Mouse (Mus musculus): ENCODE results near the gene Asb6. TPM values are rescaled to one million over a fixed set of nuclear protein-coding genes. Genes with fewer than 3 reads are reported as not detected.

Asb6 gene
- polyA plus RNA-seq, 1 experiment from 2014 or later, result 32.8 TPM

GRCm38 (mm10) chr2:30807648-30808295 is 22.4 kb downstream of the Asb6 start, which contains the start of gene Ntmt1:
TSS of gene Ntmt1 (plus strand) at chr2:30807826.
- H3K36me3 ChIP-seq, result peaks cover 11% of the 10 kb centered on the region; the same call in 1 of the 2 replicates
- ATAC-seq (ENCODE audit: insufficient number of reproducible peaks, low FRiP score, low TSS enrichment, low read depth), result peak; percentile 99
- under 1% methylated on average over 44 of the region's 44 CpGs for WGBS
- peak within 1 kb of the TSS; percentile 69 for H3K9ac ChIP-seq
- H3K27ac ChIP-seq, result peak within 1 kb of the TSS; percentile 80
- H3K9me3 ChIP-seq, result no peaks in the 10 kb centered on the region
- peak within 1 kb of the TSS; percentile 68 for H3K4me2 ChIP-seq
- H3K4me3 ChIP-seq, result peak within 1 kb of the TSS; percentile 63
- H3K27me3 ChIP-seq, result peaks cover 7% of the 10 kb centered on the region; the same call in 1 of the 2 replicates
- H3K4me1 ChIP-seq, result peaks cover 22% of the 10 kb centered on the region

- Histone ChIP-seq H3K27ac (peak overlapping the region; percentile 79), H3K36me3 (0 out of 2 replicates have a peak, but pooled peaks cover 6% of the 10 kb centered on the region), H3K27me3 (peaks cover 11% of the 10 kb centered on the region), H3K9me3 (no peaks in the 10 kb centered on the region), H3K9ac (peak overlapping the region; percentile 53), H3K4me3 (peak overlapping the region; percentile 63), H3K4me2 (peak overlapping the region; percentile 68), H3K4me1 (peaks cover 22% of the 10 kb centered on the region)
- ATAC-seq (ENCODE audit: insufficient number of reproducible peaks, low FRiP score, low TSS enrichment, low read depth), result 0 out of 2 replicates have a peak, but pooled peaks have one; percentile 0
- WGBS, result 6% methylated on average over 28 of the region's 28 CpGs
Observed at GRCm38 (mm10) chr2:30807147-30807647, 22.9 kb downstream of the Asb6 start.

DNA sequence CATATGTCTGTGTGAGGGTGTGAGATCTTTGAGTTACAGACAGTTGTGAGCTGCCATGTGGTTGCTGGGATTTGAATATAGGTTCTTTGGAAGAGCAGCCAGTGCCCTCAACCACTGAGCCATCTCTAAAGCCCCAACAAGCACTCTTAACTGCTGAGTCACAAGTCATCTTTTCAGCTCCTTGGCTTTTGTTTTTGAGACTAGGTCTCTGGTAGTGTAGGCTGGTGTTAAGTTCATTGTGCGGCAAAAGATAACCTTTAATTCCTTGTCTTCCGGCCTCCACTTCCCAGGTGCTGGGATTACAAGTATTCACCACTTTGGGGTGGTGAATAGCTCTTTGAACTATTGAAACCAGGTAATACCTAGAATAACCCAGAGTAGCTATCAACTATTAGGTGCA is 24.1 kb downstream of the Asb6 start:
- no peak for ATAC-seq (ENCODE audit: insufficient number of reproducible peaks, low FRiP score, low TSS enrichment, low read depth)

DNA sequence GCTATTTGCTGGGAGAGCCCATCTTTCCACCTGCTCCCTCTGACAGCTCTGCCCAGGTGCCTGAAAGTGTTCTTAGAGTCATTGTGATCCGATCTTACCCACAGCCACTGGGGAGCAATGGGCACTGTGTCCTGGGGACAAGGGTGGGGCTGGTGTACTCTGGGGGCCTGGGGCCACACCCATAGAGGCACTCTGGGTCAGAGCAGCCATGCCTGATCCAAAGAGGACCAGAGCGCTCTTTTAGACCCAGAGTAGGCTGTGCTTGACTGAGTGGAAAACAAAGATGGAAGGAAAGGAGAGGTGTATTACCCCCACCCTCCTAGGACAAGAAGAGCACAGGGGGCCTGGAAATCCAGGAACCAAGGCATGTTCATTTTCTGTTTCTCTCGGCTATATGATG is 26.5 kb downstream of the Asb6 start, which contains the start of gene 1700001O22Rik:
TSS of gene 1700001O22Rik (minus strand) at position 58 of the 400 bp plus-strand sequence.
- H3K36me3 ChIP-seq, result no peaks in the 10 kb centered on the region
- no peak within 1 kb of the TSS for H3K4me2 ChIP-seq
- no peak within 1 kb of the TSS for H3K4me3 ChIP-seq
- ATAC-seq (ENCODE audit: insufficient number of reproducible peaks, low FRiP score, low TSS enrichment, low read depth), result no peak
- H3K4me1 ChIP-seq, result peaks cover 26% of the 10 kb centered on the region
- H3K9ac ChIP-seq, result no peak within 1 kb of the TSS
- WGBS, result 88% methylated on average over 3 of the region's 3 CpGs
- no peaks in the 10 kb centered on the region for H3K9me3 ChIP-seq
- peaks cover 27% of the 10 kb centered on the region for H3K27me3 ChIP-seq
- no peak within 1 kb of the TSS for H3K27ac ChIP-seq

More for the DNA sequence above, 24.1 kb downstream of the Asb6 start:
- Histone ChIP-seq H3K4me1 (peaks cover 34% of the 10 kb centered on the region), H3K27me3 (peaks cover 22% of the 10 kb centered on the region), H3K4me2 (no peak overlapping the region), H3K9ac (no peak overlapping the region), H3K9me3 (no peaks in the 10 kb centered on the region), H3K4me3 (no peak overlapping the region), H3K36me3 (0 out of 2 replicates have a peak, but pooled peaks cover 6% of the 10 kb centered on the region), H3K27ac (no peak overlapping the region)
- 98% methylated on average over 2 of the region's 2 CpGs for WGBS

GRCm38 (mm10) chr2:30801067-30801852 is 28.9 kb downstream of the Asb6 start:
- H3K9me3 ChIP-seq, result no peaks in the 10 kb centered on the region

GRCm38 (mm10) chr2:30800671-30801066 is 29.5 kb downstream of the Asb6 start:
- peak overlapping the region; percentile 49 for H3K4me3 ChIP-seq
- ATAC-seq (ENCODE audit: insufficient number of reproducible peaks, low FRiP score, low TSS enrichment, low read depth), result no peak
- H3K27me3 ChIP-seq, result peaks cover 27% of the 10 kb centered on the region
- no peak overlapping the region for H3K27ac ChIP-seq
- whole genome bisulfite sequencing, result 27% methylated on average over 7 of the region's 7 CpGs
- H3K4me2 ChIP-seq, result peak overlapping the region; percentile 97
- peaks cover 33% of the 10 kb centered on the region for H3K4me1 ChIP-seq
- H3K9ac ChIP-seq, result no peak overlapping the region
- H3K36me3 ChIP-seq, result no peaks in the 10 kb centered on the region
- H3K9me3 ChIP-seq, result no peaks in the 10 kb centered on the region

More at GRCm38 (mm10) chr2:30801067-30801852, 28.9 kb downstream of the Asb6 start:
- H3K9ac ChIP-seq, result peak overlapping the region; percentile 47
- H3K4me3 ChIP-seq, result peak overlapping the region; percentile 49
- no peaks in the 10 kb centered on the region for H3K36me3 ChIP-seq
- no peak for ATAC-seq (ENCODE audit: insufficient number of reproducible peaks, low FRiP score, low TSS enrichment, low read depth)
- H3K4me1 ChIP-seq, result peaks cover 27% of the 10 kb centered on the region
- peak overlapping the region; percentile 97 for H3K4me2 ChIP-seq
- H3K27me3 ChIP-seq, result peaks cover 27% of the 10 kb centered on the region
- H3K27ac ChIP-seq, result no peak overlapping the region
- under 1% methylated on average over 76 of the region's 77 CpGs for whole genome bisulfite sequencing

- no peak overlapping the region for H3K9ac ChIP-seq
- 79% methylated on average over 3 of the region's 3 CpGs for WGBS
- no peaks in the 10 kb centered on the region for H3K36me3 ChIP-seq
- no peak overlapping the region for H3K4me2 ChIP-seq
- no peak overlapping the region for H3K27ac ChIP-seq
- peaks cover 40% of the 10 kb centered on the region for H3K4me1 ChIP-seq
- H3K4me3 ChIP-seq, result no peak overlapping the region
- no peaks in the 10 kb centered on the region for H3K9me3 ChIP-seq
- peaks cover 27% of the 10 kb centered on the region for H3K27me3 ChIP-seq
- ATAC-seq (ENCODE audit: insufficient number of reproducible peaks, low FRiP score, low TSS enrichment, low read depth), result no peak
Observed at GRCm38 (mm10) chr2:30799456-30799855, 30.7 kb downstream of the Asb6 start.

DNA sequence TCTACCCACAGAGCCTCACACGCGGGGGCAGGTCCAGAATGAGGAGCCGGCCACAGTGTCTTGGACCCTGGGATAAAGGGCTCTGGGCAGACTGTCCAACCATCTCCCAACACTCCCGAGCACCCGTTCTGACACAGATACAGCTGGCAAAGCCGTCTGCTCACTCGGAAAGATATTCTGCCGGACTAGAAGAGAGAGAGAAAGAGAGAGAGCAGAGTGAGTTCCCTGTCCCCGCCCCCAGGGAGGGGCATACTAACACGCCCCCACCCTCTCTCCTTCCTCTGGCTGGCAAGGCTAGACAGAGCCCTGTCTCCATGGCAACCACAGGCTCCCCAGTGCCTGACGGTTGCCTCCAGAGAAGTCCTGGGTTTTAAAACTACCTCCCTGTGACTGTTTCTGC is 33.8 kb downstream of the Asb6 start:
- peaks cover 42% of the 10 kb centered on the region for H3K4me1 ChIP-seq
- peaks cover 8% of the 10 kb centered on the region; the same call in 1 of the 2 replicates for H3K27me3 ChIP-seq
- peak overlapping the region; percentile 72 for H3K27ac ChIP-seq
- no peaks in the 10 kb centered on the region for H3K36me3 ChIP-seq
- peak; percentile 58 for ATAC-seq (ENCODE audit: insufficient number of reproducible peaks, low FRiP score, low TSS enrichment, low read depth)
- WGBS, result 3% methylated on average over 11 of the region's 11 CpGs
- peak overlapping the region; percentile 47 for H3K4me2 ChIP-seq
- no peak overlapping the region for H3K9ac ChIP-seq
- H3K9me3 ChIP-seq, result no peaks in the 10 kb centered on the region
- peak overlapping the region; percentile 19 for H3K4me3 ChIP-seq

- peak overlapping the region; percentile 47 for H3K4me2 ChIP-seq
- H3K36me3 ChIP-seq, result no peaks in the 10 kb centered on the region
- H3K9me3 ChIP-seq, result no peaks in the 10 kb centered on the region
- no peak overlapping the region for H3K9ac ChIP-seq
- H3K4me3 ChIP-seq, result peak overlapping the region; percentile 19; the same call in 1 of the 2 replicates
- ATAC-seq (ENCODE audit: insufficient number of reproducible peaks, low FRiP score, low TSS enrichment, low read depth), result no peak
- peak overlapping the region; percentile 72 for H3K27ac ChIP-seq
- peaks cover 5% of the 10 kb centered on the region; the same call in 1 of the 2 replicates for H3K27me3 ChIP-seq
- H3K4me1 ChIP-seq, result peaks cover 39% of the 10 kb centered on the region
- 52% methylated on average over 5 of the region's 5 CpGs for WGBS
Observed at GRCm38 (mm10) chr2:30795889-30796275, 34.3 kb downstream of the Asb6 start.

- no peak for ATAC-seq (ENCODE audit: insufficient number of reproducible peaks, low FRiP score, low TSS enrichment, low read depth)
- H3K9me3 ChIP-seq, result no peaks in the 10 kb centered on the region
- H3K36me3 ChIP-seq, result no peaks in the 10 kb centered on the region
- H3K4me3 ChIP-seq, result peak overlapping the region; percentile 44; the same call in 1 of the 2 replicates
- H3K27me3 ChIP-seq, result 0 out of 2 replicates have a peak, but pooled peaks cover under 1% of the 10 kb centered on the region
- 0 out of 2 replicates have a peak overlapping the region, but pooled peaks have one; percentile 20 for H3K9ac ChIP-seq
- 61% methylated on average over 7 of the region's 7 CpGs for WGBS
- H3K27ac ChIP-seq, result peak overlapping the region; percentile 71
- peaks cover 38% of the 10 kb centered on the region for H3K4me1 ChIP-seq
- H3K4me2 ChIP-seq, result peak overlapping the region; percentile 71; the same call in 1 of the 2 replicates
Observed at GRCm38 (mm10) chr2:30795271-30795888, 34.8 kb downstream of the Asb6 start.
